Mouse (Mus musculus): Measurements from ENCODE around the gene Rnf5. TPM values are rescaled to one million over a fixed set of nuclear protein-coding genes. Genes with fewer than 3 reads are reported as not detected.

Gene Rnf5
- polyA plus RNA-seq, 1 experiment: 34.1 TPM

DNA sequence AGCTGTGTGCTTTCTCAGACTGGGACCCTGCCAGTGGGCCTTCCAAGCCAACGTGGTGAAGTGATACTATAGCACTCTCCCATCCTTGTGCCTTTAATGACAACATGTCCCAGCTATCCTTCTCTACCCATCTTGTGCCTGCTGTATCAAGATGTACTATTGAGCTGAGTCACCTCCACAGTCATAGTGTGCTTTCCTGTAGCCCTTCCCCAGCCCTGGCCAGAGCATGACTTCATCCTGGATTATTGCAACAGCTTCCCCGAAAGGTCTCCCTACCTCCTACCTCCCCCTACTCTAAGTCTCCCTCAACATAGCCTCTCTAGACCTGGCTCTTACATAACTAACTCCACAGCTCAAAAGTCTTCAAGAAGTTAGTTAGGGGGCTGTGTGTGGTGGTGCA is 32.2 kb upstream of the Rnf5 start:
- Histone ChIP-seq H3K27ac (ENCODE audit: insufficient read depth, low read length) (no peak overlapping the region), H3K4me3 (ENCODE audit: insufficient read depth, low read length) (no peak overlapping the region), H3K4me1 (ENCODE audit: control insufficient read depth, insufficient read depth, low read length) (peaks cover 2% of the 10 kb centered on the region; the same call in 1 of the 2 replicates)
- no peak for TF ChIP-seq POLR2A (IDR thresholded peaks at IDR 0.05; ENCODE audit: low read depth, low read length)
- TF ChIP-seq CTCF (IDR thresholded peaks at IDR 0.05; ENCODE audit: borderline replicate concordance, insufficient read depth, low read length): no peak

DNA sequence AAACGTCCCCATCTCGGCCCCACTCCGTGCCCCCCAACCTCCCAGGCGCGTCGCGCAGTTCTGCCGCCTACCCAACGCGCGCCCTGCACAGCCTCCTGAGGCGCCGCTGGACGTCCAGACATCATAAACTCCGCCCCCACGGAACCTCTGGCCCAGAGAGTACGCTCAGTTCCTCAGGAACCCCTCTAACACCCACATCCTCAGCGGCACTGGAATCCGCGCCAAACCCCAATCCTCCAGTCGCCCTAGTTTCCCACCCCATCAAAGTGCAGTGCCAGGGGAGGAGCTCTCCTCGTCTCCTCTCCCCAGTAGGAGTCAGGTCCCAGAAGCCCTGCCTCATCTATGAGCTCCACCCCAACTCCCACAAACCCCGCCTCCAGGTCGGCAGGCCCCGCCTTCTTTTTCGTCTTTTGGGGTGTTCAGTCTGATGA is 28.8 kb upstream of the Rnf5 start:
- no peak overlapping the region for H3K27ac ChIP-seq (ENCODE audit: insufficient read depth, low read length)
- H3K4me3 ChIP-seq (ENCODE audit: insufficient read depth, low read length): peak overlapping the region; percentile 14; the same call in 1 of the 2 replicates
- H3K4me1 ChIP-seq (ENCODE audit: control insufficient read depth, insufficient read depth, low read length): peaks cover 4% of the 10 kb centered on the region; the same call in 1 of the 2 replicates
- TF ChIP-seq POLR2A (IDR thresholded peaks at IDR 0.05; ENCODE audit: low read depth, low read length) (peak; percentile 53; the same call in 1 of the 2 replicates), CTCF (IDR thresholded peaks at IDR 0.05; ENCODE audit: borderline replicate concordance, insufficient read depth, low read length) (no peak)

DNA sequence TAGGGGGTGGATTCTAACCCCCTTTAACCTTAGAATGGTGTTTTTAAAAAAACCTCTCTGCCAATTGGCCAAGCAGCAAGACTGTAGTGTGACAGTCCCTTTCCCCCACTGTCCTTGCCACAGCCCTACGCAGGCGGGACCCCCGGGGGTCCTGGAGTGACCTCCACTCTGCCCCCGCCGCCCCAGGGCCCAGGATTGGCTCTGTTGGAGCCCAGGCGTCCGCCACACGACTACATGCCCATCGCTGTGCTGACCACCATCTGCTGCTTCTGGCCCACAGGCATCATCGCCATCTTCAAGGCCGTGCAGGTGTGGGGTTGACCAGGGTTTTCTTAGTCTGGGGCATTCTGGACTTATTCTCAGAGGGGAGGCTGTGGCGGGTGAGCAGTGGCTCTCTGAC is 28.2 kb upstream of the Rnf5 start:
- no peak for TF ChIP-seq CTCF (IDR thresholded peaks at IDR 0.05; ENCODE audit: borderline replicate concordance, insufficient read depth, low read length)
- TF ChIP-seq POLR2A (IDR thresholded peaks at IDR 0.05; ENCODE audit: low read depth, low read length): no peak
- peaks cover 4% of the 10 kb centered on the region; the same call in 1 of the 2 replicates for H3K4me1 ChIP-seq (ENCODE audit: control insufficient read depth, insufficient read depth, low read length)
- H3K4me3 ChIP-seq (ENCODE audit: insufficient read depth, low read length): no peak overlapping the region
- no peak overlapping the region for H3K27ac ChIP-seq (ENCODE audit: insufficient read depth, low read length)

DNA sequence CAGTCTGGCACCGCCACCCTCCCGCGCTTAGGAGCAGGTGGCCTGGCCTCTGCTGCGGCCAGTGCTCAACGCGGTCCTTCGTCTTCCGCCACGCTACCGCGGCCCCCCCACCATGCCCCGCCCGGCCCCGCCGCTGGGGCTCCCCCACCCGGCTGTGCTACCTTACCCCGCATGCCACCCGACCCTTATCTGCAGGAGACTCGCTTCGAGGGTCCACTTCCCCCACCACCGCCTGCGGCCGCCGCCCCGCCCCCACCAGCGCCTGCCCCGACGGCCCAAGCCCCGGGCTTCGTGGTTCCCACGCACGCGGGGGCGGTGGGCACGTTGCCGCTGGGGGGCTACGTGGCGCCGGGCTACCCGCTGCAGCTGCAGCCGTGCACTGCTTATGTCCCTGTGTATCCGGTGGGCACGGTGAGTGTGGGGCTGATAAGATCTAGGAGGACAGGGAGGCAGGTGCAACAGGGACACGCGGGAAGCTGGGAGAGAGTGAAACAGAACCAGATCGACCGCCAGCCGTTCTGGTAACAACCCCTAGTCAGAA is 27.3 kb upstream of the Rnf5 start:
- no peak for TF ChIP-seq POLR2A (IDR thresholded peaks at IDR 0.05; ENCODE audit: low read depth, low read length)
- Histone ChIP-seq H3K4me3 (ENCODE audit: insufficient read depth, low read length) (no peak overlapping the region), H3K4me1 (ENCODE audit: control insufficient read depth, insufficient read depth, low read length) (peaks cover 9% of the 10 kb centered on the region; the same call in 1 of the 2 replicates), H3K27ac (ENCODE audit: insufficient read depth, low read length) (no peak overlapping the region)

DNA sequence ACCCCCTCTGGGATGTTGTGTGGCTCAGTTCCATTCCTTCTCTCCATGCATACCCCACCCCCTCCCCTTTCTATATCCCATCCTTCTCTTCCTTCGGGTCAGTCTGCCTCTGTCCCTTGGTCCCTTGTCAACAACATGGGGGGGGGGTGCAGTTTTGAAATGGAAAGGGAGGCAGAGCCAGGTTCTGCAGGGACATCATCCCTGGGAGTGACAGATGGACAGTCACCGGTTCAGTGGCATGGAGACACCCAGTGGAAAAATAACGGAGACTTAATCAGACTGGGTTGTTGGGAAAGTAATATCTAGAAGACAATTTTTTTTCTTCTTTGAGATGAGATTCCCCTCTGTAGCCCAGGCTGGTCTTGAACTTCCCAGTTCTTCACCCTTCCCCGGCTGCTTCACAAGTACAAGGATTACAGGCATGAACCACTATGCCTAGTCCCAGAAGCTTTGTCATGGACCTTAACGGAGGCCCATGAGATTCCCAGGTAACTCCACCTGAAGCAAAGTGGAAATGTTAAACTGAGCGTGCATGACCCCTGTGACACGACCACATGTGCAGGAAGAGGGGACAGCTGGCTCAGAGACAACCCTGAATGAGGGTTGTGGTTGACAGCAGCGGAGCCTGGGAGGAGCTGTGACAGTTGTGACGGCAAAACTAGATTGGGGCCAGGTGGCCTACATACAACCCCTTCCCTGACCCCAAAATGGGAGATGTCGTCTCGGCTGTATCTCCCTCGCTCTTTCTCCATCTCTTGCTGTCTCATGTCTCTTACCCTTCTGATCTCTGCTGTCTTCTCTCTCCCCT is 26.5 kb upstream of the Rnf5 start:
- Histone ChIP-seq H3K27ac (ENCODE audit: insufficient read depth, low read length) (no peak overlapping the region), H3K4me1 (ENCODE audit: control insufficient read depth, insufficient read depth, low read length) (peaks cover 9% of the 10 kb centered on the region; the same call in 1 of the 2 replicates), H3K4me3 (ENCODE audit: insufficient read depth, low read length) (no peak overlapping the region)
- TF ChIP-seq CTCF (IDR thresholded peaks at IDR 0.05; ENCODE audit: borderline replicate concordance, insufficient read depth, low read length): no peak

DNA sequence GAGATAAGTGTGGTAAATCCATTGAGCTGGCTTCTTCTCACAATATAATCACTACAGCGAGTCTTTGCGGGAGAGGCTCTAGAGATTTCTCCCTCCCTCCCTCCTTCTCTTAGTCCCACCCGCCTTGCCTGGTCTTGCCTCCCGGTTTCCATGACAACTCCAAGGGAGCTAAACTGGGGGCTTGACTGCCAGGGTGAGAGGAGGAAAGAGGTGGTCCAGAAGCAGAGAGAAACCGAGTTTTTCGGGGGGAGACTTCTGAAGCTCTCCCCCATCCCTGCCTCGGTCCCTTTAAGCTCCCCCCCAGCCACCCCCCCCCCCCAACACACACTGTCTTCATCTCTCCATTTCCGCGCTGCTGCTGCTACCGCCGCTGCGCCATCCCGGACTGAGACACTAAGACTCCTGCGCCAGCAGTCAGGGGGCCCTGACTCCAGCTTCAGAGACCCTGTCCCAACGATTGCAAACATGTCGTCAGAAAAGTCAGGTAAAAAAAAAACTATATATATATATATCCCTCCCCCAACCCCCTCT is 25.8 kb upstream of the Rnf5 start, which contains the start of gene Prrt1:
Gene Prrt1, plus strand, starts transcription at position 313 of the 531 bp plus-strand sequence.
- Histone ChIP-seq H3K4me3 (ENCODE audit: insufficient read depth, low read length) (peak within 1 kb of the TSS; percentile 45; the same call in 1 of the 2 replicates), H3K27ac (ENCODE audit: insufficient read depth, low read length) (no peak within 1 kb of the TSS), H3K4me1 (ENCODE audit: control insufficient read depth, insufficient read depth, low read length) (peaks cover 9% of the 10 kb centered on the region; the same call in 1 of the 2 replicates)
- TF ChIP-seq CTCF (IDR thresholded peaks at IDR 0.05; ENCODE audit: borderline replicate concordance, insufficient read depth, low read length) (no peak), POLR2A (IDR thresholded peaks at IDR 0.05; ENCODE audit: low read depth, low read length) (no peak)

DNA sequence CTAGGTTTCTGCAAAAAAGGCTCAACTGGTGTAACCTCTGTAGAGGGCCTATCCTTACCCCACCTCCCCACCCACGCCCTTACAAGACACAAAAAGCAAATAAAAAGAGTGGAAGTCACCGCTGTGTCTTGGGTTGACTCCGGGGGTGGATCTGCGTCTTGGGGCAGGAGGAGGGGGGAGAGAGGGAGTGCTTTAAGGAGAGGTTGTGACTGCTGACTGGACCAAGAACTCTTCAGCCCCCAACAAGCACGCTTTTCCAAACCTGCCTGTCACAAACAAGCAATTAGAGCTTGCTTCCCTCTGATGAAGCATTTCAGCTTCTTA is 25.1 kb upstream of the Rnf5 start:
- peak overlapping the region; percentile 45; the same call in 1 of the 2 replicates for H3K4me3 ChIP-seq (ENCODE audit: insufficient read depth, low read length)
- peaks cover 9% of the 10 kb centered on the region; the same call in 1 of the 2 replicates for H3K4me1 ChIP-seq (ENCODE audit: control insufficient read depth, insufficient read depth, low read length)
- TF ChIP-seq POLR2A (IDR thresholded peaks at IDR 0.05; ENCODE audit: low read depth, low read length): 0 out of 2 replicates have a peak, but pooled peaks have one; percentile 12
- no peak for TF ChIP-seq CTCF (IDR thresholded peaks at IDR 0.05; ENCODE audit: borderline replicate concordance, insufficient read depth, low read length)
- H3K27ac ChIP-seq (ENCODE audit: insufficient read depth, low read length): no peak overlapping the region

DNA sequence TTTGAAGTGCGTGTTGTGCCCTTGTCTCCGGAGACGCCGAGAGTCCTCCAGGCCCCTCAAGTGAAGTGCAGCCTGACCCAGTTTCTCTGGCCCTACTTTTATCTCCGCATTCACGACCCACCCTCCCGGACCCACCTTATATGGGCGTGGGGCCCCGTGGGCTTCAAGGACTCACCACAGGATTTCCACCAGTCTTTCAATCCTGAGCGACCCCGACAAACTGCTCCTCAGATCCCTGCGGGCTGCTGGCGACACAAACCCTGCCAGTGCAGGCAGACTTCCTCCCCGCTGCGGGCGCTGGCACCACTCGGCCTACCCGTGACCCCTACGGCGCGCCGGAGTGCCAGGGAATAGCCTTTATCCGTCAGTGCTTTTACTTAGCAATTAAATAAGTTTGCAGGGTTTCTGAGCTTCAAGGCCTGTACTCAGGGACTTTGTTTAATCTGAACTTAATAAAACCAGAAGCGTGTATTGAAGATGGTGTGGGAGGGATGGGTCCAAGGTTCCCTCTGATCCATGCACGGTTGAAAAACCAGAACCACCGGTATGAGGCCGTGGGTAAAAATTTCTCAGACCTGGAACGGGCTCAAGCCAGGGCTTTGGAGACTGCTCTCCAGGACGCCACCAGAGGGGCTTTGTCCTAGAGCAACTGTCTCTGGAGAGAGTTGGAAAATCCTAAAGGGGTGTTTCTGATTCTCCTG is 24.6 kb upstream of the Rnf5 start, which contains the start of gene Ppt2:
Gene Ppt2, minus strand, starts transcription at position 568 of the 701 bp plus-strand sequence.
- peaks cover 9% of the 10 kb centered on the region; the same call in 1 of the 2 replicates for H3K4me1 ChIP-seq (ENCODE audit: control insufficient read depth, insufficient read depth, low read length)
- no peak for TF ChIP-seq CTCF (IDR thresholded peaks at IDR 0.05; ENCODE audit: borderline replicate concordance, insufficient read depth, low read length)
- no peak; the same call in 1 of the 2 replicates for TF ChIP-seq POLR2A (IDR thresholded peaks at IDR 0.05; ENCODE audit: low read depth, low read length)
- H3K27ac ChIP-seq (ENCODE audit: insufficient read depth, low read length): peak within 1 kb of the TSS; percentile 77
- H3K4me3 ChIP-seq (ENCODE audit: insufficient read depth, low read length): peak within 1 kb of the TSS; percentile 45

DNA sequence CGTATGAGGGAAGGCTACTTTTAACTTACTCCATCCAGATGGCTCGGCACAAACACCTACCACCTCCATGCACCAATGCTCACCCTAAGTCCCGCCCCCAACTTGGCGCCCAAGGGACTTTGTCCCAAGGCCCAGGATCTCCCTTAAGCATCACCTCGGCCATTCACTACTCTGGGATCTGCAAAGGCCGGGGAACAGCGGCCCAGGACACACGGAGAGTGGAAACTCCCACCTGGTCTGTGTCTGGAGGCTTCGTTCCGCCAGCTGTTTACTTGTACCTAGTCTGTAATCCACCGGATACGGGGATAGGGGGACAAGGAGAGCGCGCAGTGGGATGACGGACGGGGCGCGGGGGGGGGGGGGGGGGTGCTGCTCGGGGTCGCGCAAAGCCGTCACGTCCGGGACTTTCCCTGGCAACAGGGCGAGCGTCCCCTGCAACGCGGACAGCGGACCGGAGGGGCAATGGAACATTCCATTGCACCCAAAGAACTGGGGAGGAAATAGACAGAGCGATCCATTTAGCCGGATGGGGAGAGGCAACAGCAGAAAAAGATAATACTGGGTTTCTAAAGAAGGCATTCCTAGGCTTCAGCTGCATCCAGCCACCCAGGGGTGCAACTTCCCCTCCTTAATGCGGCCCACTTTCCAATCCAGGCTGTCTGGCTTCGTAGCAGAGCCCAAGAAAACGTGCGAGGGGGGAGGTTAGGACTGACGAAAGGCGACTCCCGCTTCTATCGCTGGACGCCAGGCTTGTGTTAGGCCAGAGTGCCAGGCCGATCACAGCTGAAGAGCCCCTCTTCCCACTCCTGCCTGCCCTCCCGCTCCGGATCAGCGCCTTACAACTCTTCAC is 23.8 kb upstream of the Rnf5 start:
- H3K4me1 ChIP-seq (ENCODE audit: control insufficient read depth, insufficient read depth, low read length): peaks cover 9% of the 10 kb centered on the region; the same call in 1 of the 2 replicates
- peak overlapping the region; percentile 77 for H3K27ac ChIP-seq (ENCODE audit: insufficient read depth, low read length)
- TF ChIP-seq CTCF (IDR thresholded peaks at IDR 0.05; ENCODE audit: borderline replicate concordance, insufficient read depth, low read length) (no peak), POLR2A (IDR thresholded peaks at IDR 0.05; ENCODE audit: low read depth, low read length) (peak; percentile 83)
- peak overlapping the region; percentile 93 for H3K4me3 ChIP-seq (ENCODE audit: insufficient read depth, low read length)

Measured in embryonic fibroblast, embryonic 13.5 days (primary cell).